Mouse (Mus musculus) liver, adult 2 months (tissue): ENCODE measurements around the gene Sfmbt2.

Experiments used
- CTCF ChIP-seq: fragments of 200-500 bp; IDR thresholded peaks from 2 replicates; pipeline ENCODE4 v1.5.1; 2011; ENCODE audit warnings: low read depth, low read length, control low read depth
- POLR2A ChIP-seq: fragments of 200-500 bp; IDR thresholded peaks from 2 replicates; pipeline ENCODE4 v1.6.1; 2011; ENCODE audit warnings: low read length, control low read depth; ENCODE audit not compliant: insufficient read depth; ENCODE audit errors: extremely low read depth

DNA sequence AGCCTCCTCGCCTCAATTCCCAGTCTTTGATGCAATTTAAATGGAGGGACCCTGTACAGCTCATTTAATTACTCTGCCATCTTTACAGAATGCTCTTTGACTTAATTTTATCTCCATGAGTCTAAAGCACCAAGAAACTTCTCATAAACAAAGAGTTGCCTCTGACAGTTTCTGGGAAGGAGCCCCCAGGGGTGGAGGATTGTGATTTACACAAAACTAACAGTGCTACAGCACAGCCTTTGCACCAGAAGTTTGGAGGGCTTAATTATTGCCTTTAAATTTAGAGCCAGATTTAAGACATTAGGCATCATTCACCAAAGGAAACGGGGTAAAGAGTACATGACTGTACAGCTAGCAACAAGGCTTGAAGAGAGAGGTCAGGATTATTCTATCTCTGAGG, 245.2 kb downstream of the Sfmbt2 start:
- TF ChIP-seq POLR2A (no peak), CTCF (no peak)
